Mouse (Mus musculus) urinary bladder, postnatal 14 days (tissue): ENCODE data around the gene Tnr.
A peak's percentile ranks its signal among the peaks of the same experiment; 100 is the strongest.

ENCODE experiments used
- DNase-seq: peaks from one replicate; pipeline ENCODE4 v3.0.0; 2021; ENCODE audit warnings: low spot score

Gene Tnr

DNA sequence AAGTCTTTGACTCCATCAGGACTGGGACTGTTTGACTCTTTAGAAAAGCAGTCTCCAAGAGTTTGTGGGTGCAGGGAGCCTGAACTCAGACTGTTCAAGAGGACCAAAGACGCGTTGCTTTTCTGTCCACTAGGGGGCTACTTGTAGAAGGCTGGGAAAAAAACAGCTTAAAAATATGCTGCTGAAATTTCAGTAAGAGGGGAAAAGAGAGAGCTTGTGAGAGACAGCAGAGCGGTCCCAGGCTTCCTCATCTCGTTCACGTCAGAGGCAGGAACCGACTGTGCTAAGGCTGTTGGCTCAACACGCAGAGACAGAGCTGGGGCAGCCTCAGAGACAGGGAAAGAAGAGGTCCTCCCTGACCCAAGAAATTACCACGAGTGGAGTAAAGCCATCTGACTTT, at the start of gene Tnr:
Tnr (plus strand) TSS at position 192 of the 400 bp plus-strand sequence.
- peak; percentile 31 for DNase-seq

GRCm38 (mm10) chr1:159489853-159490435, 33.6 kb upstream of the Tnr start:
- no peak for DNase-seq

- no peak for DNase-seq
Measured at GRCm38 (mm10) chr1:159492536-159492935, 31.0 kb upstream of the Tnr start.

- no peak for DNase-seq
Measured at GRCm38 (mm10) chr1:159493720-159494499, 29.7 kb upstream of the Tnr start.

DNA sequence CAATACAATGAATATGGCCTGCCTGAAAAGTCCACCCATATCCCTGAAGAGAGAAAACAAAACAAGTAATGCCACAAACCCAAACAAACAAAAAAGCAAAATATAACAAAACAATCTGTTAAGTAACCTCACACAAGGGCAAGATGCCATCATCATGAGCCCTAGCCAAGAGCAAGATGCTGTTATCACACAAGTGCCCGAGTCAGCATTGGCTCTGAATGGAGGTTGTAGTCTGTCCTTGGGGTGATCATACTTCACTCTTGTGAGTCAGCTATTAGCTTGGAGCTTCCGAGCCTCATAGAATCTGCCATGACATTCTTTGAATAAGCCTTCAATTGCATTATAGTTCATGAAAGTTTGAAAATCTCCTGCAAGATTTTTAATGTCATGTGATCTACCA, 25.3 kb upstream of the Tnr start:
- no peak for DNase-seq

GRCm38 (mm10) chr1:159499806-159500460, 23.6 kb upstream of the Tnr start:
- DNase-seq = no peak

GRCm38 (mm10) chr1:159501911-159502310, 21.7 kb upstream of the Tnr start:
- DNase-seq = no peak

- DNase-seq = no peak
Measured at GRCm38 (mm10) chr1:159510667-159511066, 12.9 kb upstream of the Tnr start.

- DNase-seq = no peak
Measured at GRCm38 (mm10) chr1:159517647-159518046, 5.9 kb upstream of the Tnr start.

- no peak for DNase-seq
Measured at GRCm38 (mm10) chr1:159519206-159519605, 4.4 kb upstream of the Tnr start.

DNA sequence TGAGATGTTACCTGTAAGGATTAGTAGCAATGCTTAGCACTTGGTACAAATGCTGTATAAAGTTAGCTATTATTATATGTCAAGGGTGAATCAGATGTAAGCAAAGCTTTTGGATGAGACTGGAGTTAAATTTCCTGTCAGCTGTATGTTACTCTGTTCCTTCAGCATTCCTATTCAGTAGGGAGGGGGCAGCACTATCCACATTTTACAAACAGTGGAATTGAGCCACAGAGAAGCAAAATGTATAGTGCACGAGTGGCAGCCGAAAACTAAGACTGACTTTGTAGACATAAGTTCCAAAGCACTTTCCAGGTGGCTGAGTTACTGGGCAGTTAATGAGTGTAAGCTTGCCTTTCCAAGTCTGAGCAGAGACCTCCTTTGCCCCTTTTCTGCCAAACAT, 500 bp upstream of the Tnr start:
- no peak for DNase-seq

- peak; percentile 75 for DNase-seq
Measured at GRCm38 (mm10) chr1:159524051-159524549, 531 bp downstream of the Tnr start.

- no peak for DNase-seq
Measured at GRCm38 (mm10) chr1:159532841-159533569, 9.4 kb downstream of the Tnr start.

DNA sequence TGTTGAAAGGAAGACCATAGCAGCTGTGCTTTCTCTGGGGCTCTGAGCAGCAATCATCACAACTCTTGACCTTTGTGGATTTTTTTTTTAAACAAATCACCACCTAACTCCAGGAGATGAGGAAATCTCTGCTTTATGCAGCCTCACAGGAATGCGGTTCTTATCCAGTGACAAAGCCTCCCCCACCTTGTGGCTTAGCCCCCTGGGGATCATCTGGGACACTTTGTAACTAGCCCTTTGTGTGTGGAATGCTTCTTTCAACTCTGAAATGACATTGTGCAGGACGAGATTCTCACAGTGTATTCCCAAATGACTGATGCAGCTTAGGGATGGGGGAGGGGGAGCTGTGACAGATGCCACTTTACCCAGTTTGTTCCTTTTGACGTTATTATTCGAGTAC, 12.0 kb downstream of the Tnr start:
- no peak for DNase-seq

DNA sequence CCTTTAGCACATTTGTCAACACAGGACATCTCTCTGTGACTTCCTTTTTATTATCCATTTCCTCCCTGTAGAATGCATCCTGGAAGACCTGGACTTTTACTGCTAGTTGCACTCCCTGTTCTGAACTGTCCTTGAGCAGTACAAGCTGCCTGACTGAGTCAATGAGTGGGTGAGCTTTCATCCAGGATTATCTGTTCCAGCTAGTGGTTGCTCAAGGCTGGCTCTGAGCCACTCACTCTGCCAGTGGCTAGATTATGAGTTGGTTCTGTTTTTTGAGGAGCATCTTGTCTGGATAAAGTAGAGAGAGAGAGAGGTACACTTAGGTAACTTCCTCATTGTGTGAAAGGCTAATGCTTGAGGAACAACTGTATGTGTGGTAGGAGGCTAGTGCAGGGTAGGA, 14.0 kb downstream of the Tnr start:
- no peak for DNase-seq

DNA sequence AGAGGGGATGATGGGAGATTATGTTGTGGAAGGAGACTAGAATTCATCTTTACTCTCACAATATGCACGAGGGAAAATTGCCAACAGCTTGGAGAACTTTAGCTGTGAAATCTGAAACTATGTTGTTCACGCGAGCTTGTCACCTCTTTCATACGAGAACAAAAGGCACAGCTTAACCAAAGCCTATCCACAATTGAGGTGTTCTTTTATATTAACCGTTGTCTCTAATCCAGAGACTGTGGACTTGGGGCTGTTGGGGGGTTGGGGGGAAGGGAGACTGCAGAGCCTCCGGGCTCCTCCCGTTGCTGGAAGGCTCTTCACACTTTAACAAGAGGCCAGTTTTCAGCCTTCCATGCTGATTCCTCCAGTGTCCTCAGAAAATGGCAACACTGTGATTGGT, 14.5 kb downstream of the Tnr start:
- DNase-seq = no peak

DNA sequence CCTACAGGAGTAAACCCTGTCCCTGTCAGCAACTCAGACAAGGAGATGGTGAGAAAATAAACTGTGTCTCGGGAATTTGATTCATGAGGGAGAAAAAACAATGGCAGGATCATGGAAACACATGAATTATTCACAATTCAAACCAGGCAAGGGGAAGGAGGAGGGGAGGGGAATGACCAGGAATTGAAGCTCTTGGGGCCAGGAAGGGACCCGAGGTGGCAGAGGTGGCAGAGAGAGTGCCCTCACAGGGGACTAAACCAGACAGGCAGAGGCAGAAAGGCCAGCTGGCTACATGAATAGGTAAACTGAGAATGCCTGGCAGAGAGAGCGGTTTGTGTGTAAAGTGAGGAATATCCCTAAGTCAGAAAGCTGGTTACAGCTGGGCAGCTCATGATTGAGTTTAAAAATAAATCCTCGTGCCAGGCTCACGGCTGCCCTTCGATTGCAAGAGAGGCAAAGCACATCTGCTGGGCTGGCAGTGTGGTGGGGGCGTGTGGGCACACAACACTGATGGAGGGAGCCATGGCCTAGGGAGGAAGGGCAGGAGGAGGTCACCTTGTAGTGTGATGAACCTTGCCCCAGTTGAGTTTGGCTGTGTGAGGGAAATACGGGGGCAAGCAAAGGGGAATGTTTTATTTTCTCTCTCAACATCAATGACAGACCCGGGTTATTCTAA, 22.0 kb downstream of the Tnr start:
- no peak for DNase-seq

- DNase-seq = no peak
Measured at GRCm38 (mm10) chr1:159551036-159551435, 27.5 kb downstream of the Tnr start.

DNA sequence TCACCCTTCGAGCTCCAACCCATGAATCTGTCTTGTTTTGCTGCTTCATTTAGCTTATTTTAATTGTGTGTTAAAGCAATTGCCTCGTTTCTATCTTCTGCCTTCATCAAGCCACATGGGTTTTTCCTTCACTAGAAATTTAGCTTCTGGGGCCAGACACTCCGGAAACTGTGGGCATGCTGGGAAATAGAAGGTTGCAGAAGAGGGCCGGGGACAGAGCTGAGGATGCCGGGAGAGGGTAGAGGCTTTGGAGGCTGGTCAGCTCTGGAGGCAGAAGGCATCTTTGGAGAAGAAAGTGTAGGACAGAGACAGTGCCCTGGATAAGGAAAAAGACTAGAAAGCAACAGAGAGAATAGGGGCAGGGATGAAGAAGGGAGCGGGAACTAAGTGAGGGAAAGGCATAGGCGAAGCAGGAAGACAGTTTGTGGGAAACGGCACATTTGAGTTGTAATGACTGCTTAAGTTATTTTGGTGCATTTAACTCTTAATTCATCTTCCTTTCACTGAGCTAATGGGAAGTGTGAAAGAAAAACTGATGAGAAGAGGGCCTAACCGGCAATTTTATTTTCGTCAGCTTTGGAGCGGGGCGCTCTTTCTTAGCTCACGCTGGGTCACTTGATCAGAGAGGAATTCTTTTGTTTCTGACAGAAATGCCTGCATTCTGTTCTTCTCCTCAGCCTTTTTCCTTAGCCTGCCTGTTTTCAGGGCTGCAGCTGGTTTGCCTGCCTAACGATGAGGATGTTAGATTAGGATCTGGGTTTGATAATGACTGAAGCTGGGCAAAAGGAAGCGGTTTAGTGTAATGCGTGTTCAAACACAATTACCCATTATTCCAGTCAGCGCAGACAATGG, 28.2 kb downstream of the Tnr start:
- DNase-seq = no peak

- DNase-seq = no peak
Measured at GRCm38 (mm10) chr1:159561616-159562015, 38.0 kb downstream of the Tnr start.

GRCm38 (mm10) chr1:159565129-159565528, 41.6 kb downstream of the Tnr start:
- no peak for DNase-seq
